Mouse (Mus musculus) MEL (cell line): ENCODE data around the gene Mrpl46. TPM values are rescaled to one million over a fixed set of nuclear protein-coding genes. Genes with fewer than 3 reads are reported as not detected.

Experiments used
- DNase-seq: peaks from one replicate; pipeline ENCODE4 v3.0.0; 2011; ENCODE audit warnings: low read depth, low spot score
- H3K27ac ChIP-seq: 2 replicates; pipeline ENCODE4 v1.5.1; 2012; ENCODE audit warnings: low read depth, mild to moderate bottlenecking, control low read depth, low read length, moderate library complexity; ENCODE audit not compliant: control insufficient read depth
- H3K27me3 ChIP-seq, 2 experiments: fragments of 150-350 bp in 1 of 2; sonication (generic) in 1 of 2; 2 replicates each; pipeline ENCODE4 v1.6.1; 2012; ENCODE audit warnings: low read length in 2 of 2, mild to moderate bottlenecking in 2 of 2, improper control_type of control experiment in 1 of 2, moderate library complexity in 1 of 2; ENCODE audit not compliant: insufficient read depth in 2 of 2, control insufficient read depth in 1 of 2
- H3K36me3 ChIP-seq, 2 experiments: 2 replicates each; pipeline ENCODE4 v1.6.1; 2012 to 2014; ENCODE audit warnings: low read length in 2 of 2, improper control_type of control experiment in 1 of 2, inconsistent platforms in 1 of 2, mild to moderate bottlenecking in 1 of 2; ENCODE audit not compliant: insufficient read depth in 2 of 2, control insufficient read depth in 1 of 2
- H3K4me1 ChIP-seq, 2 experiments: fragments of 150-350 bp in 1 of 2; sonication (generic) in 1 of 2; 2 replicates each; pipeline ENCODE4 v1.6.1; 2012; ENCODE audit warnings: low read length in 2 of 2, improper control_type of control experiment in 1 of 2, mild to moderate bottlenecking in 1 of 2; ENCODE audit not compliant: insufficient read depth in 2 of 2, control insufficient read depth in 1 of 2
- H3K4me3 ChIP-seq, 2 experiments: fragments of 150-350 bp in 1 of 2; sonication (generic) in 1 of 2; 2 replicates each; pipeline ENCODE4 v1.5.1; 2012; ENCODE audit warnings: low read depth in 2 of 2, low read length in 2 of 2, mild to moderate bottlenecking in 2 of 2, moderate library complexity in 2 of 2, control low read depth in 1 of 2, improper control_type of control experiment in 1 of 2; ENCODE audit not compliant: control insufficient read depth in 1 of 2, insufficient read depth in 1 of 2
- H3K79me2 ChIP-seq: 2 replicates; pipeline ENCODE4 v1.6.1; 2012; ENCODE audit warnings: mild to moderate bottlenecking, low read length, moderate library complexity; ENCODE audit not compliant: control insufficient read depth, poor library complexity, insufficient read depth
- H3K9ac ChIP-seq: 2 replicates; pipeline ENCODE4 v1.6.1; 2012; ENCODE audit warnings: low read depth, mild to moderate bottlenecking, control low read depth, low read length, moderate library complexity; ENCODE audit not compliant: control insufficient read depth, poor library complexity, severe bottlenecking
- H3K9me3 ChIP-seq: fragments of 150-350 bp; sonication (generic); replicated peaks from 2 replicates; pipeline ENCODE4 v1.6.1; 2012; ENCODE audit warnings: mild to moderate bottlenecking, low read length, improper control_type of control experiment, moderate library complexity; ENCODE audit not compliant: insufficient read depth
- BHLHE40 ChIP-seq: IDR thresholded peaks from 2 replicates; pipeline ENCODE4 v1.6.1; 2012; ENCODE audit warnings: low read depth, mild to moderate bottlenecking, inconsistent platforms, low read length, improper control_type of control experiment, borderline replicate concordance
- CHD2 ChIP-seq: IDR thresholded peaks from 2 replicates; pipeline ENCODE4 v1.6.1; 2011; ENCODE audit warnings: low read length, improper control_type of control experiment
- CTCF ChIP-seq, 3 experiments: IDR thresholded peaks in 2 of 3; conservative IDR thresholded peaks in 1 of 3; 2 replicates each; pipeline ENCODE4 v1.5.1; 2011 to 2012; ENCODE audit warnings: low read length in 3 of 3, low read depth in 2 of 3, mild to moderate bottlenecking in 2 of 3, improper control_type of control experiment in 1 of 3, inconsistent platforms in 1 of 3, mixed read lengths in 1 of 3, moderate library complexity in 1 of 3; ENCODE audit not compliant: control insufficient read depth in 1 of 3, insufficient read depth in 1 of 3, poor library complexity in 1 of 3, severe bottlenecking in 1 of 3
- E2F4 ChIP-seq: IDR thresholded peaks from 2 replicates; pipeline ENCODE4 v1.6.1; 2011; ENCODE audit warnings: low read depth, low read length, improper control_type of control experiment, borderline replicate concordance
- ELF1 ChIP-seq: IDR thresholded peaks from 2 replicates; pipeline ENCODE4 v1.6.1; 2014; ENCODE audit warnings: low read depth, mild to moderate bottlenecking, inconsistent platforms, low read length, improper control_type of control experiment, moderate library complexity
- ETS1 ChIP-seq: IDR thresholded peaks from 2 replicates; pipeline ENCODE4 v1.6.1; 2012; ENCODE audit warnings: low read depth, mild to moderate bottlenecking, inconsistent platforms, low read length, improper control_type of control experiment, moderate library complexity
- GABPA ChIP-seq: IDR thresholded peaks from 2 replicates; pipeline ENCODE4 v1.6.1; 2012; ENCODE audit warnings: low read depth, mild to moderate bottlenecking, inconsistent platforms, low read length, improper control_type of control experiment, moderate library complexity
- GATA1 ChIP-seq: IDR thresholded peaks from 2 replicates; pipeline ENCODE4 v1.6.1; 2011; ENCODE audit warnings: low read depth, low read length, improper control_type of control experiment
- HCFC1 ChIP-seq: IDR thresholded peaks from 2 replicates; pipeline ENCODE4 v1.6.1; 2012; ENCODE audit warnings: low read depth, mild to moderate bottlenecking, inconsistent platforms, low read length, improper control_type of control experiment, moderate library complexity
- JUND ChIP-seq: IDR thresholded peaks from 2 replicates; pipeline ENCODE4 v1.6.1; 2011; ENCODE audit warnings: low read depth, mild to moderate bottlenecking, improper control_type of control experiment, low read length
- KAT2A ChIP-seq: conservative IDR thresholded peaks from 2 replicates; pipeline ENCODE4 v1.6.1; 2012; ENCODE audit warnings: low read depth, low read length, improper control_type of control experiment, inconsistent platforms
- MAFK ChIP-seq: IDR thresholded peaks from 2 replicates; pipeline ENCODE4 v1.6.1; 2011; ENCODE audit warnings: low read depth, mild to moderate bottlenecking, low read length, improper control_type of control experiment, borderline replicate concordance
- MAX ChIP-seq: IDR thresholded peaks from 2 replicates; pipeline ENCODE4 v1.6.1; 2011; ENCODE audit warnings: low read length, improper control_type of control experiment
- MXI1 ChIP-seq: IDR thresholded peaks from 2 replicates; pipeline ENCODE4 v1.6.1; 2011; ENCODE audit warnings: mild to moderate bottlenecking, low read depth, low read length, improper control_type of control experiment
- MYB ChIP-seq: IDR thresholded peaks from 2 replicates; pipeline ENCODE4 v1.6.1; 2011; ENCODE audit warnings: mild to moderate bottlenecking, low read depth, low read length, improper control_type of control experiment
- MYC ChIP-seq: IDR thresholded peaks from 2 replicates; pipeline ENCODE4 v1.6.1; 2011; ENCODE audit warnings: low read depth, mild to moderate bottlenecking, low read length, improper control_type of control experiment, moderate library complexity
- NELFE ChIP-seq: IDR thresholded peaks from 2 replicates; pipeline ENCODE4 v1.6.1; 2011; ENCODE audit warnings: low read depth, low read length, improper control_type of control experiment
- POLR2A ChIP-seq, 2 experiments: IDR thresholded peaks; 2 replicates each; pipeline ENCODE4 v1.6.1; 2011 to 2012; ENCODE audit warnings: low read length in 2 of 2, mild to moderate bottlenecking in 2 of 2, control low read depth in 1 of 2, improper control_type of control experiment in 1 of 2, low read depth in 1 of 2, moderate library complexity in 1 of 2; ENCODE audit not compliant: control insufficient read depth in 1 of 2, insufficient read depth in 1 of 2, poor library complexity in 1 of 2
- POLR2AphosphoS5 ChIP-seq: IDR thresholded peaks from 2 replicates; pipeline ENCODE4 v1.6.1; 2012; ENCODE audit warnings: low read depth, borderline replicate concordance, mild to moderate bottlenecking, inconsistent platforms, low read length, moderate library complexity, mixed read lengths
- RCOR1 ChIP-seq: IDR thresholded peaks from 2 replicates; pipeline ENCODE4 v1.6.1; 2012; ENCODE audit warnings: low read depth, mild to moderate bottlenecking, inconsistent platforms, low read length, improper control_type of control experiment
- SIN3A ChIP-seq: IDR thresholded peaks from 2 replicates; pipeline ENCODE4 v1.6.1; 2012; ENCODE audit warnings: low read length, improper control_type of control experiment, inconsistent platforms
- SMC3 ChIP-seq: IDR thresholded peaks from 2 replicates; pipeline ENCODE4 v1.6.1; 2011; ENCODE audit warnings: low read depth, low read length, improper control_type of control experiment
- TBP ChIP-seq: IDR thresholded peaks from 2 replicates; pipeline ENCODE4 v1.8.0; 2011; ENCODE audit warnings: low read depth, low read length, improper control_type of control experiment
- UBTF ChIP-seq: IDR thresholded peaks from 2 replicates; pipeline ENCODE4 v1.6.1; 2012; ENCODE audit warnings: low read depth, mild to moderate bottlenecking, inconsistent platforms, low read length, improper control_type of control experiment, moderate library complexity, borderline replicate concordance; ENCODE audit not compliant: insufficient read depth
- USF1 ChIP-seq: IDR thresholded peaks from 2 replicates; pipeline ENCODE4 v1.6.1; 2014; ENCODE audit warnings: low read depth, mild to moderate bottlenecking, inconsistent platforms, low read length, improper control_type of control experiment, moderate library complexity
- USF2 ChIP-seq, 2 experiments: IDR thresholded peaks; 2 replicates each; pipeline ENCODE4 v1.6.1; 2011 to 2012; ENCODE audit warnings: improper control_type of control experiment in 2 of 2, low read length in 2 of 2, borderline replicate concordance in 1 of 2, inconsistent platforms in 1 of 2, low read depth in 1 of 2, mild to moderate bottlenecking in 1 of 2; ENCODE audit not compliant: insufficient read depth in 1 of 2
- ZKSCAN1 ChIP-seq: IDR thresholded peaks from 2 replicates; pipeline ENCODE4 v1.6.1; 2012; ENCODE audit warnings: low read depth, mild to moderate bottlenecking, inconsistent platforms, low read length, improper control_type of control experiment, moderate library complexity
- ZMIZ1 ChIP-seq: IDR thresholded peaks from 2 replicates; pipeline ENCODE4 v1.6.1; 2012; ENCODE audit warnings: low read depth, mild to moderate bottlenecking, inconsistent platforms, low read length, improper control_type of control experiment, moderate library complexity
- ZNF384 ChIP-seq: IDR thresholded peaks from 2 replicates; pipeline ENCODE4 v1.6.1; 2012; ENCODE audit warnings: low read depth, mild to moderate bottlenecking, inconsistent platforms, low read length, improper control_type of control experiment
- polyA plus RNA-seq, 2 experiments: library from polyadenylated mRNA; stranded (reverse) in 1 of 2; unstranded in 1 of 2; fragments of >175 nt in 1 of 2; fragments of >200 nt in 1 of 2; gene quantifications; 2 replicates each; pipeline versions ENCODE4 v1.2.1 to v1.2.4; 2012; ENCODE audit warnings: low replicate concordance in 2 of 2, low read depth in 1 of 2; ENCODE audit not compliant: insufficient read length in 2 of 2, insufficient read depth in 1 of 2, missing spikeins in 1 of 2
- total RNA-seq: library from RNA; depleted of rRNA; stranded (reverse); fragments of 300-350 nt; gene quantifications from 2 replicates; pipeline ENCODE4 v1.2.3, GENCODE M21; 2012

Gene Mrpl46
- total and polyA plus RNA-seq, 3 experiments = 67.2 to 70.8 TPM; not detected in 1

GRCm38 (mm10) chr7:78803841-78804240 lies 20.5 kb upstream of the Mrpl46 start:
- H3K27ac ChIP-seq = no peak overlapping the region
- H3K27me3 ChIP-seq = no peaks in the 10 kb centered on the region
- no peaks in the 10 kb centered on the region for H3K9me3 ChIP-seq
- no peak overlapping the region for H3K4me3 ChIP-seq
- DNase-seq = peak; percentile 32
- peaks cover 0 to 17% of the 10 kb centered on the region in 2 experiments; a peak in 2 of 4 replicates for H3K36me3 ChIP-seq
- peaks cover 7 to 16% of the 10 kb centered on the region in 2 experiments for H3K4me1 ChIP-seq
- H3K79me2 ChIP-seq = no peaks in the 10 kb centered on the region
- no peak overlapping the region for H3K9ac ChIP-seq
- TF ChIP-seq USF1 (no peak), CTCF (IDR thresholded peaks at IDR 0.05 in 2 of 3, conservative IDR thresholded peaks at IDR 0.05 in 1 of 3; ENCODE audit: control insufficient read depth in 1 of 3, insufficient read depth in 1 of 3, low read depth in 2 of 3, low read length in 3 of 3, poor library complexity in 1 of 3, severe bottlenecking in 1 of 3) (peak in 2 of 3 experiments; percentile 11 to 13; a peak in 1 of 6 replicates), JUND (no peak), MAX (no peak), KAT2A (no peak), NELFE (no peak), ZMIZ1 (no peak), ETS1 (no peak), HCFC1 (no peak)

GRCm38 (mm10) chr7:78799730-78800496 lies 16.6 kb upstream of the Mrpl46 start:
- Histone ChIP-seq H3K79me2 (no peaks in the 10 kb centered on the region), H3K9me3 (no peaks in the 10 kb centered on the region), H3K36me3 (peaks cover 0 to 40% of the 10 kb centered on the region in 2 experiments; a peak in 2 of 4 replicates), H3K27ac (peak overlapping the region; percentile 97), H3K27me3 (no peaks in the 10 kb centered on the region), H3K4me3 (peak overlapping the region; percentile 8 to 30; a peak in 3 of 4 replicates), H3K9ac (peak overlapping the region; percentile 45), H3K4me1 (peaks cover 21 to 46% of the 10 kb centered on the region in 2 experiments)
- peak; percentile 81 for DNase-seq
- TF ChIP-seq POLR2A (IDR thresholded peaks at IDR 0.05; ENCODE audit: control insufficient read depth in 1 of 2, insufficient read depth in 1 of 2, low read depth in 1 of 2, low read length in 2 of 2, poor library complexity in 1 of 2) = no peak
- no peak for TF ChIP-seq E2F4
- TF ChIP-seq ETS1 = peak; percentile 70; the same call in 1 of the 2 replicates
- TF ChIP-seq NELFE = no peak
- TF ChIP-seq BHLHE40 = no peak
- TF ChIP-seq SMC3 = 0 out of 2 replicates have a peak, but pooled peaks have one; percentile 4
- TF ChIP-seq MXI1 = no peak
- TF ChIP-seq TBP = no peak
- TF ChIP-seq MAX = no peak
- no peak for TF ChIP-seq ZNF384
- TF ChIP-seq POLR2AphosphoS5 = no peak
- TF ChIP-seq UBTF = no peak
- TF ChIP-seq SIN3A = peak; percentile 53; the same call in 1 of the 2 replicates
- no peak for TF ChIP-seq KAT2A
- TF ChIP-seq JUND = peak; percentile 100
- no peak; the same call in 1 of the 2 replicates for TF ChIP-seq MYC
- no peak for TF ChIP-seq MAFK
- 0 out of 2 replicates have a peak, but pooled peaks have one; percentile 32 for TF ChIP-seq ELF1
- TF ChIP-seq ZKSCAN1 = no peak
- TF ChIP-seq MYB = no peak
- peak; percentile 95 for TF ChIP-seq GATA1
- no peak; the same call in none of the 2 replicates for TF ChIP-seq RCOR1
- no peak for TF ChIP-seq CHD2
- TF ChIP-seq USF1 = no peak
- TF ChIP-seq USF2 (IDR thresholded peaks at IDR 0.05; ENCODE audit: borderline replicate concordance in 1 of 2, insufficient read depth in 1 of 2, low read depth in 1 of 2, low read length in 2 of 2) = no peak
- TF ChIP-seq GABPA = no peak
